8 mouse cellular contexts compared by ENCODE assay signal in the genomic region with DNA sequence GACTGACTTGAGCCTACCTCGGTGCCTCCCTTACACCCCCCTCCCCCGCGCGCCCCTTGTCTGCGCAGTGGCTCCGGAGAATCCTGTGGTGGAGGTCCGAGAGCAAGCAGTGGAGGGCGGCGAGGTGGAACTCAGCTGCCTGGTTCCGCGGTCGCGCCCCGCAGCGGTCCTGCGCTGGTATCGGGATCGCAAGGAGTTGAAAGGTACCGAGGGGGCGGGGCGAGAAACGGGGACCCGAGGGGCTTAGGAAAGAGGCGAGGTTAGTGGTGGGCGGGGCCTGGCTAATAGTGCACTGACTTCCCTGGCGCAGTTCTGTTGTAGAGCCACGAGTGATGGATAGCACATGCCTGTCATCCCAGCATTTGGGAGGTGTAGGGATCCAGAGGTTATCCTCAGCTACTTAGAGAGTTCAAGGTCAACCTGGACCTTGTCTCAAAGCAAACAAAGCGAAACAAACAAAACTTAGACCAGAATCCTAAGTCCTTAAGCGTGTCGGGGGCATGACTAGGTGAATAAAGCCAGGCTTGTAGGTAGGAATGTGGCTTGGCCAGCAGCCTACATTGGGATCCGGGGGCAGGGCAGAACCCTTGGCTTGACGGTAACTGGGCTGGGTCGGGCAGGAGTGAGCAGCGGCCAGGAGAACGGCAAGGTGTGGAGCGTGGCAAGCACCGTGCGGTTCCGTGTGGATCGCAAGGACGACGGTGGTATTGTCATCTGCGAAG. TPM values are rescaled to one million over a fixed set of nuclear protein-coding genes. Genes with fewer than 3 reads are reported as not detected.
A peak's percentile ranks its signal among the peaks of the same experiment; 100 is the strongest.
DNase-seq lines count a peak whose midpoint lies in the region; ATAC-seq lines count a peak whose summit lies in the region.

No protein-coding gene starts in this region.

- peak overlapping the region; percentile 17; the same call in 1 of the 2 replicates for H3K4me3 ChIP-seq in forebrain, embryonic 12.5 days (replicated peaks)
- no peak overlapping the region for H3K4me3 ChIP-seq in forebrain, embryonic 14.5 days (ENCODE audit: low read depth, low read length)
- H3K4me3 ChIP-seq in embryonic facial prominence, embryonic 12.5 days, result peak overlapping the region; percentile 34

- H3K9me3 ChIP-seq in forebrain, embryonic 12.5 days, result peaks cover 5% of the 10 kb centered on the region; the same call in 1 of the 2 replicates
- no peaks in the 10 kb centered on the region for H3K9me3 ChIP-seq in forebrain, embryonic 14.5 days (replicated peaks; ENCODE audit: control insufficient read depth, low read length)
- 0 out of 2 replicates have a peak, but pooled peaks cover 3% of the 10 kb centered on the region for H3K9me3 ChIP-seq in embryonic facial prominence, embryonic 12.5 days

- no peak for DNase-seq in forebrain, embryonic 14.5 days (ENCODE audit: low spot score)
- DNase-seq in kidney, postnatal 10 days, result peak; percentile 62
- peak; percentile 49 for DNase-seq in neural tube, embryonic 10.5 days (ENCODE audit: extremely low spot score, low spot score)
- DNase-seq in left cerebral cortex, postnatal 36 days (ENCODE audit: low spot score in 2 of 2), result no peak
- DNase-seq in cerebellum, postnatal 14 days, result no peak
- DNase-seq in urinary bladder, postnatal 36 days (ENCODE audit: low spot score in 2 of 2), result no peak

- intact Hi-C loops in left cerebral cortex, postnatal 36 days (cut with DNase I), result no loop called here

- peaks cover 28% of the 10 kb centered on the region for H3K4me1 ChIP-seq in forebrain, embryonic 12.5 days
- peaks cover 9% of the 10 kb centered on the region for H3K4me1 ChIP-seq in forebrain, embryonic 14.5 days (ENCODE audit: control insufficient read depth, insufficient read depth, low read length)
- peaks cover 19% of the 10 kb centered on the region; the same call in 1 of the 2 replicates for H3K4me1 ChIP-seq in embryonic facial prominence, embryonic 12.5 days

- 0 out of 2 replicates have a peak, but pooled peaks have one; percentile 30 for ATAC-seq in forebrain, embryonic 12.5 days (ENCODE audit: low FRiP score)
- ATAC-seq in forebrain, embryonic 14.5 days, result no peak
- no peak for ATAC-seq in embryonic facial prominence, embryonic 12.5 days (ENCODE audit: insufficient number of reproducible peaks, insufficient read depth, low FRiP score, low TSS enrichment)

- H3K9ac ChIP-seq in forebrain, embryonic 12.5 days, result no peak overlapping the region
- H3K9ac ChIP-seq in forebrain, embryonic 14.5 days (ENCODE audit: low read length), result no peak overlapping the region
- peak overlapping the region; percentile 41; the same call in 1 of the 2 replicates for H3K9ac ChIP-seq in embryonic facial prominence, embryonic 12.5 days

- peaks cover 54% of the 10 kb centered on the region for H3K36me3 ChIP-seq in forebrain, embryonic 12.5 days (replicated peaks)
- H3K36me3 ChIP-seq in forebrain, embryonic 14.5 days (ENCODE audit: control insufficient read depth, insufficient read depth, low read length), result peaks cover 48% of the 10 kb centered on the region
- peaks cover 8% of the 10 kb centered on the region; the same call in 1 of the 2 replicates for H3K36me3 ChIP-seq in embryonic facial prominence, embryonic 12.5 days

- H3K27ac ChIP-seq in forebrain, embryonic 12.5 days, result no peak overlapping the region
- no peak overlapping the region for H3K27ac ChIP-seq in forebrain, embryonic 14.5 days (ENCODE audit: low read depth, low read length)
- no peak overlapping the region for H3K27ac ChIP-seq in embryonic facial prominence, embryonic 12.5 days

- WGBS in forebrain, embryonic 12.5 days, result 17% methylated on average over 43 of the region's 43 CpGs
- WGBS in forebrain, embryonic 14.5 days, result 26% methylated on average over 43 of the region's 43 CpGs
- 10% methylated on average over 43 of the region's 43 CpGs for WGBS in embryonic facial prominence, embryonic 12.5 days

- peak overlapping the region; percentile 44 for H3K4me2 ChIP-seq in forebrain, embryonic 12.5 days
- H3K4me2 ChIP-seq in forebrain, embryonic 14.5 days (ENCODE audit: low read length), result no peak overlapping the region
- H3K4me2 ChIP-seq in embryonic facial prominence, embryonic 12.5 days (replicated peaks), result peak overlapping the region; percentile 65

- H3K27me3 ChIP-seq in forebrain, embryonic 12.5 days, result peaks cover 33% of the 10 kb centered on the region
- no peaks in the 10 kb centered on the region for H3K27me3 ChIP-seq in forebrain, embryonic 14.5 days (replicated peaks; ENCODE audit: control insufficient read depth, insufficient read depth, low read length)
- H3K27me3 ChIP-seq in embryonic facial prominence, embryonic 12.5 days, result peaks cover 43% of the 10 kb centered on the region

RNA-seq across cellular contexts. Expression of a gene that starts 6.8 kb away (rescaled TPM):
- polyA plus RNA-seq in forebrain, embryonic 12.5 days (2016; fragmentation: Nextera tagmentation; extraction: Ambion mirVana), result 170 and 182 TPM in 2 replicates
- 178 and 205 TPM in 2 replicates for polyA plus RNA-seq in forebrain, embryonic 14.5 days (2014; fragmentation: Nextera tagmentation; extraction: Ambion mirVana)
- 100 and 113 TPM in 2 replicates for polyA plus RNA-seq in embryonic facial prominence, embryonic 12.5 days (2016; fragmentation: Nextera tagmentation; extraction: Ambion mirVana)
- 10 to 100 TPM; 47.9 to 49.4 TPM for total RNA-seq in left cerebral cortex, postnatal 36 days (2021)

RNA-seq across cellular contexts. Expression of a gene that starts 12.2 kb away (rescaled TPM):
- 1.6 and 1.7 TPM in 2 replicates for polyA plus RNA-seq in forebrain, embryonic 12.5 days (2016; fragmentation: Nextera tagmentation; extraction: Ambion mirVana)
- 0.20 and 0.45 TPM in 2 replicates for polyA plus RNA-seq in forebrain, embryonic 14.5 days (2014; fragmentation: Nextera tagmentation; extraction: Ambion mirVana)
- polyA plus RNA-seq in embryonic facial prominence, embryonic 12.5 days (2016; fragmentation: Nextera tagmentation; extraction: Ambion mirVana), result 1.3 and 1.4 TPM in 2 replicates
- total RNA-seq in left cerebral cortex, postnatal 36 days (2021), result not detected

RNA-seq across cellular contexts. Expression of a gene that starts 18.2 kb away (rescaled TPM):
- 32.1 and 38.3 TPM in 2 replicates for polyA plus RNA-seq in forebrain, embryonic 12.5 days (2016; fragmentation: Nextera tagmentation; extraction: Ambion mirVana)
- 26.3 and 29.0 TPM in 2 replicates for polyA plus RNA-seq in forebrain, embryonic 14.5 days (2014; fragmentation: Nextera tagmentation; extraction: Ambion mirVana)
- polyA plus RNA-seq in embryonic facial prominence, embryonic 12.5 days (2016; fragmentation: Nextera tagmentation; extraction: Ambion mirVana), result 7.6 and 10.7 TPM in 2 replicates
- 100 to 1,000 TPM; 235 to 307 TPM for total RNA-seq in left cerebral cortex, postnatal 36 days (2021)

RNA-seq across cellular contexts. Expression of a gene that starts 30.5 kb away (rescaled TPM):
- polyA plus RNA-seq in forebrain, embryonic 12.5 days (2016; fragmentation: Nextera tagmentation; extraction: Ambion mirVana), result 24.7 and 25.2 TPM in 2 replicates
- 19.5 and 25.1 TPM in 2 replicates for polyA plus RNA-seq in forebrain, embryonic 14.5 days (2014; fragmentation: Nextera tagmentation; extraction: Ambion mirVana)
- 17.6 and 18.0 TPM in 2 replicates for polyA plus RNA-seq in embryonic facial prominence, embryonic 12.5 days (2016; fragmentation: Nextera tagmentation; extraction: Ambion mirVana)
- 10 to 100 TPM; 80.8 to 89.2 TPM for total RNA-seq in left cerebral cortex, postnatal 36 days (2021)

RNA-seq across cellular contexts. Expression of a gene that starts 37.7 kb away (rescaled TPM):
- 1.0 and 1.2 TPM in 2 replicates for polyA plus RNA-seq in forebrain, embryonic 12.5 days (2016; fragmentation: Nextera tagmentation; extraction: Ambion mirVana)
- polyA plus RNA-seq in forebrain, embryonic 14.5 days (2014; fragmentation: Nextera tagmentation; extraction: Ambion mirVana), result 1.4 and 2.0 TPM in 2 replicates
- polyA plus RNA-seq in embryonic facial prominence, embryonic 12.5 days (2016; fragmentation: Nextera tagmentation; extraction: Ambion mirVana), result 1.5 and 2.0 TPM in 2 replicates
- 1 to 10 TPM in 1 of 2 experiments, under 1 TPM in 1; 0.91 to 1.7 TPM for total RNA-seq in left cerebral cortex, postnatal 36 days (2021)

Comparison
In these comparisons a context has a peak if more than half of its experiments do, and no peak if none do; other contexts are left out.
1. DNase-seq: peak in kidney, postnatal 10 days (single experiment) and neural tube, embryonic 10.5 days (single experiment); none in forebrain, embryonic 14.5 days (single experiment), left cerebral cortex, postnatal 36 days (0 of 2), cerebellum, postnatal 14 days (0 of 2) and urinary bladder, postnatal 36 days (0 of 2).